Mouse (Mus musculus) heart, embryonic 15.5 days (tissue): Measurements from ENCODE around the gene Ralbp1. TPM values are rescaled to one million over a fixed set of nuclear protein-coding genes. Genes with fewer than 3 reads are reported as not detected.
A peak's percentile ranks its signal among the peaks of the same experiment; 100 is the strongest.

Source experiments
- ATAC-seq: fragments of 200-750 bp; cut with Nextera tagmentation; replicated peaks from 2 replicates; pipeline ENCODE4 v1.8.0; 2017; ENCODE audit warnings: low read depth, moderate TSS enrichment; ENCODE audit not compliant: insufficient number of reproducible peaks, insufficient read depth, low FRiP score
- H3K27ac ChIP-seq: fragments of 300-500 bp; sonication (generic); 2 replicates; pipeline ENCODE4 v1.5.1; 2015; ENCODE audit warnings: mild to moderate bottlenecking, inconsistent platforms
- H3K27me3 ChIP-seq: fragments of 300-500 bp; sonication (generic); 2 replicates; pipeline ENCODE4 v1.6.1; 2015; ENCODE audit warnings: inconsistent platforms
- H3K36me3 ChIP-seq: fragments of 300-500 bp; sonication (generic); 2 replicates; pipeline ENCODE4 v1.6.1; 2015; ENCODE audit warnings: mild to moderate bottlenecking, inconsistent platforms
- H3K4me1 ChIP-seq: fragments of 300-500 bp; sonication (generic); replicated peaks from 2 replicates; pipeline ENCODE4 v1.6.1; 2015; ENCODE audit warnings: inconsistent platforms
- H3K4me2 ChIP-seq: fragments of 300-500 bp; sonication (generic); 2 replicates; pipeline ENCODE4 v1.6.1; 2015; ENCODE audit warnings: inconsistent platforms, mild to moderate bottlenecking, moderate library complexity
- H3K4me3 ChIP-seq: fragments of 300-500 bp; sonication (generic); 2 replicates; pipeline ENCODE4 v1.5.1; 2015; ENCODE audit warnings: mild to moderate bottlenecking, inconsistent platforms
- H3K9ac ChIP-seq: fragments of 300-500 bp; sonication (generic); 2 replicates; pipeline ENCODE4 v1.6.1; 2015; ENCODE audit warnings: mild to moderate bottlenecking, inconsistent platforms
- H3K9me3 ChIP-seq: fragments of 300-500 bp; sonication (generic); replicated peaks from 2 replicates; pipeline ENCODE4 v1.6.1; 2016; ENCODE audit warnings: inconsistent platforms
- WGBS: fragments of 180-500 bp; shearing (Covaris S2); methylation state at CpG from one replicate; pipeline ENCODE4 v1.1.7; 2015; ENCODE audit warnings: mixed read lengths; 5-methylcytosine and 5-hydroxymethylcytosine counted together
- polyA plus RNA-seq: library from polyadenylated mRNA; unstranded; fragments of >200 nt; fragmentation: Nextera tagmentation; extraction: Ambion mirVana; gene quantifications from 2 replicates; pipeline ENCODE4 v1.2.1, GENCODE M21; 2015

Ralbp1 gene
- 51.1 and 60.7 TPM in 2 replicates for polyA plus RNA-seq

DNA sequence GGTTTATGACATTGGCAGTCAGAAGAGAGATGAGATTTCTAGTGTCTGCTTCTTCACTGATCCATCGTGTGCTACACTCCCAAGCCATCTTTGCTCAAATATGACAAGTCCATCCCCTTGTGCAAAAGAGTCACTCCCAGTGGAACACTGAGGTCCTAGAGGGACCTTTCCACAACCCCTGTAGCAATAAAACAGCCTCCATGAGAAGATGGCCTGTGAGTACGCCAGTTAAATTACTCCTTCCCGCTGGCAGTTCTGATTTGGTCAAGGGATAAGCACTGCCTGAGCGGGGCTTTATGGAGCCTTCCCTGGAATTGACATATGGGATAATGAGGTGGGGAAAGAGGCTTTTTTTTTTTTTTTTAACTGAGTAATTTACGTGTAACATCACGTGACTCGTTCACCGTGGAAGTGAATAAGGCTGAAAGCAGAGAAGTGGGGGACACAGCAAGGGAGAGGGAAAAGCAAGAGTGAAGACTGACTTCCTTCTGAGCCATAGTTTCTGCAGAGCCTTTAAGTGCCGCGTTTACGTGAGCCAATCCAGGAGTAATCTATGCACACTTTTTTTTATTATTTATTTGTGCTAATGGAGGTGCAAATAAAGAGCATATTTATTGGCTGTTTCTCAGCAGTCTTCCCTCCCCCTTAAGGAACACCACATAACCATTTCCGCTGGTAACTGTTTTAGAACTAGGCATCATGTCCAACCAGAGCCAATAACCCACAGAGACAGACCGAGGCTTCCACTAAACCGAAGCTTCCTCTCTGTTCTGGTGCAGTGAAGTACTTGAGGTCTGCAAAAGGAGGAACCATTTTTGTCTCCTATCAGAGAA lies at the start of gene Ralbp1:
TSS of gene Ralbp1 (minus strand) at position 102 of the 833 bp plus-strand sequence.
- H3K36me3 ChIP-seq, result no peaks in the 10 kb centered on the region
- peak within 1 kb of the TSS; percentile 93 for H3K4me2 ChIP-seq
- H3K9me3 ChIP-seq, result no peaks in the 10 kb centered on the region
- peak within 1 kb of the TSS; percentile 82 for H3K9ac ChIP-seq
- ATAC-seq, result no peak
- 8% methylated on average over 14 of the region's 14 CpGs for WGBS
- no peaks in the 10 kb centered on the region for H3K27me3 ChIP-seq
- H3K4me3 ChIP-seq, result peak within 1 kb of the TSS; percentile 89
- H3K27ac ChIP-seq, result peak within 1 kb of the TSS; percentile 98
- peaks cover 30% of the 10 kb centered on the region for H3K4me1 ChIP-seq

DNA sequence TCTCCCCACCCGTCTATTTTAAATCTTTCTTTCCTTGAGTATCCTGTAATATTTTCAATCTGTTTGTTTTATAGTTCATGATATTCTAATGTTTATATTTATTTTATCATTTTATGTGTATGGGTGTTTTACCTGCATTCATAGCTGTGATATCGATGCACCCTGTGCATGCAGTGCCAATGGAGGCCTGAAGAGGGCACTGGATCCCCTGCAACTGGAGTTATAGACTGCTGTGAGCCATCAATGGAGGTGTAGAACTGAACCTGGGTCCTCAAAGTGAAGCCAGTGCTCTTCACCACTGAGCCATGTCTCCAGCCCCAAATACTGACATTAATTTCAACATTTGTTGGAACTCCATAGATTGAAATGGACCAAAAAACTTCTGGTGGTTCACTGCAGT lies 48.1 kb upstream of the Ralbp1 start:
- peaks cover 37% of the 10 kb centered on the region for H3K36me3 ChIP-seq
- 92% methylated on average over 2 of the region's 2 CpGs for WGBS

DNA sequence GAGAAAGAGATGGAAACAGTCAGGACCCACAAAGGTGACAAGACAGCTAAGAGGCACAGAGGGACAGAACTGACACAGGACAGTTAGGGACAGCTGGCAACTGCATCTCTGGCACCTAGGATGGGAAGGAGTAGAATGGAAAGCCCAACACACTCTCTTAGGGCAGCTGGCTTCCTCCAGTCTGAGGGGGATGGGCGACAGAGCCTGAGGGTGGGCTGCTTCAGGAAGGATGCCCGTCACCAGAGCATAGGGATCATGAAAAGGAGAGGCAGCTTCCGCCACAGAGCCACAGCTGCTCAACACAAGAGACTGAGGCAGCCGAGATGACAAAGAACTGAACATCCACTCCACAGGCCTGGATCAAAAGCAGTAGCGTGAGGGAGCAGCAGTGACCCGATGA lies 45.9 kb upstream of the Ralbp1 start:
- no peak overlapping the region for H3K4me3 ChIP-seq
- H3K27ac ChIP-seq, result peak overlapping the region; percentile 25; the same call in 1 of the 2 replicates
- ATAC-seq, result no peak
- H3K27me3 ChIP-seq, result no peaks in the 10 kb centered on the region
- peaks cover 44% of the 10 kb centered on the region for H3K36me3 ChIP-seq
- no peak overlapping the region for H3K9ac ChIP-seq
- H3K9me3 ChIP-seq, result no peaks in the 10 kb centered on the region
- H3K4me2 ChIP-seq, result no peak overlapping the region
- H3K4me1 ChIP-seq, result peaks cover 2% of the 10 kb centered on the region; the same call in 1 of the 2 replicates
- WGBS, result 53% methylated on average over 6 of the region's 6 CpGs

More for the DNA sequence above, 48.1 kb upstream of the Ralbp1 start:
- Histone ChIP-seq H3K4me1 (peaks cover 7% of the 10 kb centered on the region), H3K4me2 (no peak overlapping the region), H3K27me3 (no peaks in the 10 kb centered on the region), H3K27ac (no peak overlapping the region), H3K9me3 (no peaks in the 10 kb centered on the region), H3K4me3 (no peak overlapping the region), H3K9ac (no peak overlapping the region)
- ATAC-seq, result no peak

DNA sequence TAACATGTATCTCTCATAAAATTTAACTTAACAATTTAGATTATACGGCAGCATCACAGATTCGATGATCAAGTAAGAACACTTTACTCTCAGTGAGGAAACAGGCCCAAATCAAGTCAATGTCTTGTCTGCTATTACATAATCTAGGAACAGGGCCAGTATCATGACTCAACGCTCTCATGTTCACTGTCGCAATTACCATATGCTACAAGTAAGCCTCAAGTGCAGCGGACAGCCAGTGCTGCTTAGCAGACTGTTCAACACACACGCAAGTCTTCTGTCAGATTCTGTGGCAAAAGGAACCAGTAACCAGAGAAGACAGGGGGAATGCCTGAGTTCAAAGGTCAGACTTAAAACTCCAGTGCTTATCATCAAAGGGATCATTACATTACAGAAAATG lies 45.4 kb upstream of the Ralbp1 start:
- peak overlapping the region; percentile 25; the same call in 1 of the 2 replicates for H3K27ac ChIP-seq
- WGBS, result 62% methylated on average over 6 of the region's 6 CpGs

DNA sequence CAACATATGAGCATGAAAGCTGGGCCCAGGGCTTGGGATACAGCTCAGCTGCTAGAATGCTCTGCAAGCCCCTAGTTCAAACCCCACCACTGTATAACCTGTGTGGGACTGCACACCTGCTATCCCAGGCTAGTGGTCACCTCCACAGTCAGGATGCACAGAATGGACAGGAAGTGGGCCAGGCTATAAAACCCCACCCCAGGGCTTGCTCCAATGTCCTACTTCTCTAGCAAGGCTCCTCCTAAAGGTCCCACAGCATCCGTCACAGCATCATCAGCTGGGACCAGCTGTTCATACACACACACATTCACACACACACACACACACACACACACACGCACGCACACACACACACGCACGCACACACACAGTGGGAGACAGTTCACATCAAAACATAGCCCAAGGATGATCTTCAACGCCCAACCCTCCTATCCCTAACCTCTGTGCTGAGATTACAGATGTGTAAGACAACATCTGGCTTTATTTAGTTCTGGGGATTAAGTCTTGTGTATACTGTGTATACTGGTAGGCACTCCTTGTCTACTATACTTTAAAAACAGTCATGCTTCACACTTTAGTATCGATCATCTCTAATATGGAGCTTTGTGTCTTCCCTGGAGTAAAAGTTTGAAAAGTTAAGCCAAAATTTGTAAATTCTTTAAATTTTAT lies 44.7 kb upstream of the Ralbp1 start:
- Histone ChIP-seq H3K4me2 (no peak overlapping the region), H3K4me3 (no peak overlapping the region), H3K27me3 (no peaks in the 10 kb centered on the region), H3K4me1 (peaks cover 2% of the 10 kb centered on the region; the same call in 1 of the 2 replicates), H3K9ac (no peak overlapping the region), H3K36me3 (peaks cover 53% of the 10 kb centered on the region), H3K27ac (no peak overlapping the region), H3K9me3 (no peaks in the 10 kb centered on the region)
- 95% methylated on average over 7 of the region's 7 CpGs for WGBS
- no peak for ATAC-seq

More for the DNA sequence above, 45.4 kb upstream of the Ralbp1 start:
- Histone ChIP-seq H3K9ac (no peak overlapping the region), H3K36me3 (peaks cover 49% of the 10 kb centered on the region), H3K4me1 (peaks cover 2% of the 10 kb centered on the region; the same call in 1 of the 2 replicates), H3K4me3 (no peak overlapping the region), H3K9me3 (no peaks in the 10 kb centered on the region), H3K27me3 (no peaks in the 10 kb centered on the region), H3K4me2 (no peak overlapping the region)
- no peak; the same call in 1 of the 2 replicates for ATAC-seq

DNA sequence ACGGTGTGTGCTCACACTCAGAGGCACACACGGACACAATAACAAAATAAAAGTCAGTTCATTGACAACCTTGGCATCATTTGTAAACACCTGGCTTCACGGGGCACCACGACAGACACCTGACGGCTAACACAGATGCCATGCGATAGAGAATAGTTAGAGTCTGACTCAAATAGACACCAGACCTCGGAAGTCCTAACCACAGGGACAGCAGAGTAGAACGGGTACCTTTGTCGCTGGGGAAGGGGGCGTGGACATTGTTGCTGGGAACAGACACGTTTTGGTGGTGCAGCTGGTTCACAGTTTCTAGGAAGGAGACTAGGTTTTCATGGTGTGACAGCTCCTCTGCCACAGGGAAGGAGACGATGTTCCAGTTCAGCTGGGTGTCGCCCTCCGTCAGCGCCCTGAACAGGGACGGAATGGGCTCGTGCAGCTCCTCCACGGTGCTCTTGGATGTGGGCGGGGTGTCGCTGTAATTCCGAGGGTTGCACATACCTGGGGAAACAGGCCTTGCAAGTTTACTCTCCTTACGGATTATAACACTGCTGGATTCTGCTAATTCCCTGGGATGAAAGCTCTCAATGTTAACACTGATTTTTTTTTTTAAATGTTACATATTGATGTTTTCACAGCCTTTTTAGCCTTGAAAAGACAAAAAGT lies 43.9 kb upstream of the Ralbp1 start:
- Histone ChIP-seq H3K9me3 (no peaks in the 10 kb centered on the region), H3K4me1 (peaks cover 2% of the 10 kb centered on the region; the same call in 1 of the 2 replicates), H3K27me3 (no peaks in the 10 kb centered on the region), H3K36me3 (peaks cover 56% of the 10 kb centered on the region), H3K27ac (no peak overlapping the region), H3K4me2 (no peak overlapping the region), H3K9ac (no peak overlapping the region), H3K4me3 (no peak overlapping the region)
- WGBS, result 77% methylated on average over 22 of the region's 22 CpGs
- no peak for ATAC-seq

DNA sequence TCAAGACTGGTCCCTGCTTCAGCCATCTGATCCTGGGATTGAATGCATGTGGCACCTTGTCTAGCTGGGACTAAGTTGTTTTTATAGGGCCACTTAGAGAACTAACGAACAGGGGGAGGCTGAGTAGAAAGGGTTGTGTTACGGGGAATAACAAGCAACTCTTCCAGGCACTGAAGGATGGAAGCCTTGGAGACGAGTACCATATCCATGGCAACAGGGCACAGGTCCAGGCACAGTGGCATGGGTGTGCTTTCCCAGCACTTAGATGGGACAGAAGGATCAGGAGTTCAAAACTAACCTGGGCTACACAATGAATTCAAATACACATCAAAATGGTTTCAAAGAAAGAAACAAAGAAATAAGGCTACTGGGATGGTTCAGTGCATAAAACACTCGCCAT lies 41.5 kb upstream of the Ralbp1 start:
- no peak overlapping the region for H3K4me3 ChIP-seq
- H3K27me3 ChIP-seq, result no peaks in the 10 kb centered on the region
- peaks cover 2% of the 10 kb centered on the region; the same call in 1 of the 2 replicates for H3K4me1 ChIP-seq
- peaks cover 53% of the 10 kb centered on the region for H3K36me3 ChIP-seq
- H3K4me2 ChIP-seq, result no peak overlapping the region
- 79% methylated on average over 4 of the region's 4 CpGs for WGBS
- H3K9ac ChIP-seq, result no peak overlapping the region
- H3K27ac ChIP-seq, result no peak overlapping the region
- no peak for ATAC-seq
- H3K9me3 ChIP-seq, result no peaks in the 10 kb centered on the region

DNA sequence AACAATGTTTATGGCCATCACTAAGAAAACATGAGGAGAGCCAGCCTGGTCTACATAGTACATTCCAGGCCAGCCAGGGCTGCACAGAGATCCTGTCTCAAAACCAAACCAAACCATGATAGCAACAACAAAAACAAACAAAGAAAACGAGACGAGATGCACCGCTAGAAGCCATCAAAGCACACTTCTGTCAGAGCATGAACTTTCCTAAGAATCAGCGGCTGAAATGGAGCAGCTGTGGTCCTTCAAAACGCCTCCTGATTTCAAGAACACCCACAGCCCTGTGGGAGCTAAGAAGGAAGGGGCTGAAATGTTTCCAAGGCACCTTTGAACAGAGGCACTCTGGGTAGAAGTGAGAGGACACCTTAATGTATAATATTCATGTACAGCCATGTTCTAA lies 38.6 kb upstream of the Ralbp1 start:
- no peaks in the 10 kb centered on the region for H3K9me3 ChIP-seq
- no peaks in the 10 kb centered on the region for H3K4me1 ChIP-seq
- no peak overlapping the region for H3K4me2 ChIP-seq
- H3K36me3 ChIP-seq, result peaks cover 57% of the 10 kb centered on the region
- no peak for ATAC-seq
- no peak overlapping the region for H3K27ac ChIP-seq
- H3K27me3 ChIP-seq, result no peaks in the 10 kb centered on the region
- no peak overlapping the region for H3K9ac ChIP-seq
- 57% methylated on average over 5 of the region's 5 CpGs for WGBS
- H3K4me3 ChIP-seq, result no peak overlapping the region

DNA sequence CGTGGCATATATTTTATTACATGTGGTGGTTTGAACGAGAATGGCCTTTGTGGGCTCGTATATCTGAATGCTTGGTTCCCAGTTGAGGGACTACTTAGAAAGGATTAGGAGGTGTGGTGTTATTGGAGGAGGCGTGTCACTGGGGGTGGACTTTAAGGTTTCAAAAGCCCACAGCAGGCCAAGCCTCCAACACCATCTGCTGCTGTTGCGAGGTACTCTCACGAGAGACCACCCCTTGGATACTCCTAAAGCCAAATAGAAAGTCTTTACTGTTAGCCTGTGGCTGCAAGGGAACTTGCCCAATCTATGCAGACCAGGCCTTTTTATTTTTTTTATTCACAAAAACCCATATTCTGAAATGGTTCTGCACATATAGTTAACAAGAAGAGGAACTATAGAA lies 36.4 kb upstream of the Ralbp1 start:
- 85% methylated on average over 6 of the region's 6 CpGs for WGBS
- Histone ChIP-seq H3K4me2 (no peak overlapping the region), H3K4me3 (no peak overlapping the region), H3K27ac (no peak overlapping the region), H3K9me3 (no peaks in the 10 kb centered on the region), H3K4me1 (no peaks in the 10 kb centered on the region), H3K9ac (no peak overlapping the region), H3K27me3 (no peaks in the 10 kb centered on the region), H3K36me3 (peaks cover 43% of the 10 kb centered on the region)
- ATAC-seq, result no peak

DNA sequence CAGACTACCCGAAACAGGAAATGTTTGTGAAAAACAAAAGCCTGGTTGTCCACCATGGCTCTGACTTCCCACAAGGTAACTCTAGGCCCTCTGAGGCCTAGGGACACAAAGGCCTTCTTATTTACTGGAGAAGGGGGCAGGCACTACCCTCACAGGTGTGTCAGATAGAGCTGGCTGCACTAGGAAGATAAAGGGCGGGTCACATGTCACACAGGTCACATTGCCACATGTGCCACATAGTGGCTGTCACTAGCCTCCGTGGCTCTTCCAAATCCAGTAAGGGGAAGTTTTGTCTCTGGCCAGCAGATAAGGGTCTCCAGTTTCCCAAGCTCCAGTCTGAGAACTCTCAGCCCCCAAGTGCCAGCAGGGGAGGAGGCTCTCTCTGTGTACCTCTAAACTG lies 33.6 kb upstream of the Ralbp1 start:
- no peak overlapping the region for H3K27ac ChIP-seq
- 59% methylated on average over 3 of the region's 3 CpGs for WGBS

DNA sequence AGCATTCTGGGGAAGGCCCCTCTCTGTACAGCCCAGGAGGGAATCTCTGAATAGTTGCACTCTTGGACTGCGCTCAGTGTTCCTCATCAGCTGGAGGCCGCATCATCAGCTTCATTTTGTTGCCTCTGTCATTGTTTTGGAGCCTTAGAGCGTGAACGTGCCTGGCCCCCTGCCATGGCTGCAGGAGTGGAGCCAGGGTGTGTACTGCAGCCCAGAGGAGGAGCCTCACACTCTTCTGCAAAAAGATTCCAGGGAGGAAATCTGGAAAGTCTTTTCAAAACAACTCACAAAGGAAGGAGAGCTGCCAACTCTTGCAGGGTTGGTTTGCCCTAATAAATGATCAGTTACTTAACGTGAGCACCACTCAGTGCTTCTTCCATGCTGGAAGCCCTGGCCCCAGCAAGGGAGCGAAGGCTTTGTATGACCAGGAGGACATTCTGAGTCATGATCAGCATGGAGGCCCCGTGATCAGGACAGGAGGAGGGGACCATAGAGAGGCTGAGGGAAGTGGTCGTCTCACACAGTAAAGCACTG lies 30.6 kb upstream of the Ralbp1 start:
- H3K27ac ChIP-seq, result peak overlapping the region; percentile 98
- peak; percentile 95 for ATAC-seq
- 15% methylated on average over 8 of the region's 8 CpGs for WGBS
- H3K4me3 ChIP-seq, result 0 out of 2 replicates have a peak overlapping the region, but pooled peaks have one; percentile 11
- peak overlapping the region; percentile 51 for H3K4me2 ChIP-seq
- H3K4me1 ChIP-seq, result peaks cover 9% of the 10 kb centered on the region
- no peaks in the 10 kb centered on the region for H3K9me3 ChIP-seq
- H3K9ac ChIP-seq, result peak overlapping the region; percentile 47; the same call in 1 of the 2 replicates
- H3K36me3 ChIP-seq, result no peaks in the 10 kb centered on the region
- H3K27me3 ChIP-seq, result no peaks in the 10 kb centered on the region

More for the DNA sequence above, 33.6 kb upstream of the Ralbp1 start:
- no peak overlapping the region for H3K4me2 ChIP-seq
- no peak for ATAC-seq
- H3K27me3 ChIP-seq, result no peaks in the 10 kb centered on the region
- H3K4me1 ChIP-seq, result peaks cover 9% of the 10 kb centered on the region
- no peak overlapping the region for H3K4me3 ChIP-seq
- H3K9me3 ChIP-seq, result no peaks in the 10 kb centered on the region
- no peak overlapping the region for H3K9ac ChIP-seq
- peaks cover 19% of the 10 kb centered on the region for H3K36me3 ChIP-seq
